Comparison of ENCODE assay signal across 15 mouse cellular contexts in the genomic region with DNA sequence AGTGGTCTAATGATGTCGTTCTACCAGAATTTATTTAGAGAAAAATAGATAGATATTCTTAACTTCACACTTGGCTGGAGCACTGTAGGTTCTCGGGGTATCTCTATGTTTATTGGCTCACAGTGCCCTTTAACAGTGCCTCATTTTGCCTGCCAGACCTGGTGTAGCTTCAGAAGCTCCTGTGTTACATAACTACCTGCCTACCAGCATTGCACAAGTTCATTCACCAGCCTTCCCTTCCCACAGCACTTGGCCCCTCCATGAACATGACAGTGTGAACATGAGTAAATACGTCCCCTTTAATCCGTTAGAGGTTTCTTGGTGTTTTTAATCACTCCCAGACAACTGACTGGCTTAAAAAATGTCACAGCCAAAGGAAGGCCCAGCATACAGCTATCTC.
"Had no signal": no experiment of that assay in that cellular context is flagged by ENCODE, and none has a peak within 500 bp of the region (broad histone marks: within the 10 kb centered on the region; RNA-seq: fewer than 3 reads in every experiment).

No protein-coding gene starts in this region.

- H3K9ac ChIP-seq: limb, embryonic 12.5 days; limb, embryonic 15.5 days; liver, embryonic 14.5 days; liver, postnatal 0 days; lung, embryonic 14.5 days had no signal

- H3K36me3 ChIP-seq: limb, embryonic 12.5 days; limb, embryonic 15.5 days had no signal

- ATAC-seq: liver, postnatal 0 days; lung, postnatal 0 days had no signal

- H3K27me3 ChIP-seq: limb, embryonic 12.5 days; limb, embryonic 15.5 days had no signal

- H3K9me3 ChIP-seq: limb, embryonic 12.5 days; limb, embryonic 15.5 days had no signal

- H3K4me3 ChIP-seq: limb, embryonic 12.5 days; limb, embryonic 15.5 days had no signal

- H3K4me1 ChIP-seq: limb, embryonic 12.5 days; limb, embryonic 15.5 days had no signal

- H3K27ac ChIP-seq: limb, embryonic 12.5 days; limb, embryonic 15.5 days; liver, embryonic 14.5 days; stomach, postnatal 0 days had no signal

- H3K4me2 ChIP-seq: limb, embryonic 12.5 days; limb, embryonic 15.5 days; liver, embryonic 11.5 days; lung, embryonic 14.5 days had no signal

- DNase-seq: kidney, adult 18-20 months; kidney, adult 9 months; kidney, postnatal 14 days; liver, postnatal 0 days; lung, embryonic 14.5 days; midbrain, embryonic 14.5 days; thymus, adult 2 months; thymus, postnatal 14 days; thymus, postnatal 4 days had no signal
